Mouse (Mus musculus): ENCODE data around the gene Ccdc58.
"Not testable (repeated sequence)": the region's sequence is repeated elsewhere in the genome, so short reads cannot be mapped to it uniquely, and the experiment has no call there.

The Ccdc58 gene

DNA sequence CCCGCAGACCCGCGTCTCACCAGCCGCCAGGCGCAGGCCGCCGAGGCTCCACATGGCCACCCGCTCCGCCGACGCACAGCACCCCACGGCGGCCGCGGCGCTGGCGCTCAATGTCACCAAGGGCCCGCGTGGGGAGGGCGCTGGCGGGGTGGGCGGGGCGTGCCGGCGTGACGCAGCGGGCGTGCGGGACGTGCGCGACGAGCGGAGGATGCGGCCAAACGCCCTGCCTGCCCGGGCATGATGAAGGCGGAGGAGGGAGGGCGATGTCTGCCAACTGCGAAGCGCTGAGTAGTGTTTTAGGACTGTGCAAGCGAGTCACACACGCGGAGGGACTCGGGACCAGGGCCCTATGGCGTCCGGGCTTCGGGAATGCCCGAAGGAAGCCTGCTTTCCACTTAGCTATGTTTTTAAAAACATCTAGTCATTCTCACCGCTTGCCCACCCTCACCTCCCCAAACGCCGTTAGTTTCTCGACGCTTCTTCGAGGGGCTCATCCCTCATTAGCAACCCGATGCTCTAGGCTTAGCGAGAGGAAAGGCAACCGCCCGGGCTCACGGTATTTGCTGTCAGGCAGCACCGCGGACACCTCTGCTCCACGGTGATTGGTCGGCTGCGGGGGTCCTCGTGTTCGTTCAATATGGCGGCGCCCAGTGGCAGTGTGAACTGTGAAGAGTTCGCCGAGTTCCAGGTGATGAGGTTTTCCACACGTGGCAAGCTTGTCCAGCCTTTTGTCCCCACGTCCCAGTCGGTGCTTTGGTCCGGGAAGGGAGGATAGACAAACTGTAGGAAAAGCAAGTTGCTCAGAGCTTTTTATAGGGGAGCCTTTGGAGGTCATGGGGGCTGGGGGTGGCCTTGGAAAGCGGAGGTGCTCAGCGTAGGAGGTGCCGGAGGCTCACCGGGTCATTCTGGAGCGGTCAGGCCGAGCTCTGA is at the start of gene Ccdc58, which contains the start of gene Fam162a:
Gene Ccdc58 (plus strand): TSS at position 236 of the 930 bp plus-strand sequence.
Gene Fam162a (minus strand): TSS at position 145 of the 930 bp plus-strand sequence.
- in situ Hi-C loops (cut with MboI, MseI), result loop anchor here in 1 of 2 experiments (10.0 kb wide), 1 partner anchor 553 kb away; no protein-coding TSS in a partner anchor

DNA sequence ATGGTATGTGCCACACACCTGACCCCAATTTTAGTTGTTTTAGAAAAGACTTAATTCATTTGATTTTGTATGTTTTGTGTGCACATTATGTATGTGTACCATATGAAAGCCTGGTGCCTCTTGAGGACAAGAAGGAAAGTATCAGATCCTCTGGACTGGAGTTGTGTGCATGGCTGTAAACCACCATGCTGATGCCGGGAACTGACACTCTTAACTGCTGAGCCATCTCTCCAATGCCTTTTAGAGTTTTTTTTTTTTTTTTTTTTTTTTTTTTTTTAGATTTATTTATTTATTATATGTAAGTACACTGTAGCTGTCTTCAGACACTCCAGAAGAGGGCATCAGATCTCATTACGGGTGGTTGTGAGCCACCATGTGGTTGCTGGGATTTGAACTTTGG is 43.4 kb upstream of the Ccdc58 start:
- in situ Hi-C loops (cut with MboI, MseI), result loop anchor here in 1 of 2 experiments (5.0 kb wide), 1 partner anchor 36 kb away; no protein-coding TSS in a partner anchor

DNA sequence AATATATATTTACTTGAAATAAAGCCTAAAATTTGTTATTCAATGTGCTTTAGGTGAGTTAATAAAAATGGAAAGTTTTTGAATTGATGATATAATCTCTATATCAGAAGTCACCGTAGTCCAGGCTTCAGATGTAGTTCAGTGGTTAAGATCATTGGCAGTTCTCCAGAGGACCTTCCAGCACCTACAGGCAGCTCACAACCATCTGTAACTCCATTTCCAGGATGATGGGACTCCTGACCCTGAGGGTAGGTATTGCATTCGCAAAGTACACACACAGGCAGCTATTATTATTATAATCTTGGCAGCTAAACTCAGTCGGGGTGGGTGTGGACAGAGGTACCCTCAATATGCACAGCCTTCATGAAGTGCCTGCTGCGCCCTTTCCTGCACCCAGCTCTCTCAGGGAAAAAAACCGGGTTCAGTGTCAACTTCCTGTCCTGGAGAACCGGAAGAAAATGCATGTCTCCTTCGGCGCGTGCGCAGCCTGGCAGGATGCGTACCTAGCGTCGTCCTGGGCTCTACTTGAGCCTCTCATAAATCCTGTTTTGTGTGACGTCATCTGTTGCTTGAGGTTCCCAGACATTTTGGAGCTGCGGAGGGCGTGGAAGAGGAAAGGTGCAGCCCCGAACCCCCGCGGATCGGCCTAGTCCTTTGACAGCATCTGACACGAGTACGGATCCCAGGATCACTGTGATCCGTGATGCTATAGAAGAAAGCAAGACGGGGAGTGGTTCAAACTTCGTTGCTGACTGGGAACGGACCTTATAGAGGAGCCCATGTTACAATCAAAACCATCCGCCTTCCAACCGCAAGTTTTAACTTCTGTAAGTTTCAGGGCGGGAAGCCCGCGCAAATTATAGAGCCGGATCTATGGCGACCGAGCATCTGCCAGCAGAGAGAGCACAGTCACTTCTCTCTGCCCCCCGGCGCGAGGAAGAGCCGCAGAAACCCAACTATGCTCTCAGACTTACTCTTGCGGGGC is 30.6 kb upstream of the Ccdc58 start, which contains the start of gene Wdr5b:
Gene Wdr5b (plus strand): TSS at position 551 of the 985 bp plus-strand sequence.
- in situ Hi-C loops (cut with MboI, MseI), result loop anchor here in 1 of 2 experiments (10.0 kb wide), 1 partner anchor 794 kb away; no protein-coding TSS in a partner anchor

DNA sequence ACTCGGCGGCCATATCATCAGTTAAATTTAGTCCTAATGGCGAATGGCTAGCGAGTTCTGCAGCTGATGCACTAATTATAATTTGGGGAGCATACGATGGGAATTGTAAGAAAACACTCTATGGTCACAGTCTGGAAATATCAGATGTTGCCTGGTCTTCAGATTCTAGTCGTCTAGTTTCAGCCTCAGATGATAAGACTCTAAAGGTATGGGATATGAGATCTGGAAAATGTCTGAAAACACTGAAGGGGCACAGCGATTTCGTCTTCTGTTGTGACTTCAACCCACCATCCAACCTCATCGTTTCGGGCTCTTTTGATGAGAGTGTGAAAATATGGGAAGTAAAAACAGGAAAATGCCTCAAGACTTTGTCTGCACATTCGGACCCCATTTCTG is 29.9 kb upstream of the Ccdc58 start:
- in situ Hi-C loops (cut with MboI, MseI), result loop anchor here in 1 of 2 experiments (10.0 kb wide), 1 partner anchor 793 kb away; no protein-coding TSS in a partner anchor

DNA sequence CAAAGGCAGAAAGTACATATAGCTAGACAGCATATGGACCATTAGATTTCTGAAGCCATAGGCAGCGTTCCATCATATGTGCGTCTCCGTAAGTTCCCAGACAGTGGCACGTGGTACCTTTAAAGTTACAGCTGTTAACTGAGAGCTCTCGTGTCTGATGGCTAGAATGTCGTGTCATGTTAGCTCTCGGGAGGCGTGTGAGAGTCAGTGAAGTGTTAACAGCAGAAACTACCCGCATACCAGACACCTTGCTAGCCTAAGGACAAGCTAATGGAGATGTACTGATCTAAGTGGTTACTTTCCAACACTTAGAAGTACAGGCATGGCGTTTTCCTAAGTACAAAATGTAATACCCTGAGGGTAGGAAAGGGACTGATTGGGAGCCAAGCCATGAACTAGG is 28.4 kb upstream of the Ccdc58 start:
- in situ Hi-C loops (cut with MboI, MseI), result loop anchor here in 1 of 2 experiments (10.0 kb wide), 1 partner anchor 792 kb away; no protein-coding TSS in a partner anchor

DNA sequence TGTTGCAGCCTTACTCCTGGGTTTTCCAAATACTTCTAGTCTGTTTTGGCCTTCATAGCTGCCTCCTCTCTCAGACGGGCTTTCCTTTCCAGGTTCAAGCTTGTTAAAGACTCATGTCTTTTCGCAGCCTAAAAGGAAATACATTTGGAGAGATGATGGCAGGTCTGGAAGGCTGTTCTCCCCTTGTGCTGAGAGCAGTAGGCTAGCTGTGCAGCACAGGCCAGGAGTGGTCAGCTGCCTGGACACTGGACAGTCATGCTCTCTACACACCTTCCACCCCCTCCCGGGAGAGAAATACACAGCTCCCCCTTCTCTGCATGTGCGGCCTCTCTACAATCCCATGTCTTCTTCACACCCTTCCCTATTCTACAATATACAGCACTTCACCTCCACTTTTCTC is 27.5 kb upstream of the Ccdc58 start:
- in situ Hi-C loops (cut with MboI, MseI), result loop anchor here in 1 of 2 experiments (10.0 kb wide), 1 partner anchor 791 kb away; no protein-coding TSS in a partner anchor

DNA sequence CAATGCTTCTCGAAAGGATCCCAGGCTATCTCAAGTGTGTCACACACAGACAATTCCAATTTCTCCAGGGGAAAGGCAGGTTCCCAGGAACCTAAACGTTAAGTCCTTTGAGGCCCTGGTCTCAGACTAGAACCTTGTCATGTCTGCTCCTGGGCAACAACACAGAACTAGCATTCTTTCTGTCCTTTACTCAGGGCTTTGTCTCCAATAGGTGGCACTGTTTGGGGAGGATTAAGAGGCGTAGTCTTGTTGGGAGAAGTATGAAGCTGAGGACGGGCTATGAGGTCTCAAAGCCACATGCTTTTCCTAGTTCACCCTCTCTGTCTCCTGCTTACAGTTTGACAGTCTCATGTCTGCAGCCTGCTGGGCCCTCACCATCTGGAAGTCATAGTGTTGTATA is 23.9 kb upstream of the Ccdc58 start:
- in situ Hi-C loops (cut with MboI, MseI), result loop anchor here in 1 of 2 experiments (10.0 kb wide), 1 partner anchor 787 kb away; no protein-coding TSS in a partner anchor

DNA sequence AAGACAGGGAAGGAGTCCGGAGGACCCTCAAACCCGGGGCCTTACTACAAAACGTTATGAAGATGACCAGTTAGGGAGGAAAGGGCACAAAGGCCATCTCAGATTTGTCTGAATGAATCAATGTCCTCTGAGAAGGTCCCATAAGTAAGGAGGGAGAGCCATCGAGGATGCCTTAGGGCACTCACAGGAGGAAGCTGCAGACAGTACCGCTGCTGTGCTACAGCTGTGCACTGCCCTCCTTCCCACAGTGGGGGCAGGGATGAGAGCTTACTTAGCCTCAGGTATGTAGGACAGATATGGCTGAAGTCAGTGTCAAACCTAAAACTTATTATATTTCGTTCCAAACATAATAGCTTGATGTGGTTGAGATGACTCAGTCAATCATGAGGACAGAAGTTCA is 20.0 kb upstream of the Ccdc58 start:
- in situ Hi-C loops (cut with MboI, MseI), result no loop called here

DNA sequence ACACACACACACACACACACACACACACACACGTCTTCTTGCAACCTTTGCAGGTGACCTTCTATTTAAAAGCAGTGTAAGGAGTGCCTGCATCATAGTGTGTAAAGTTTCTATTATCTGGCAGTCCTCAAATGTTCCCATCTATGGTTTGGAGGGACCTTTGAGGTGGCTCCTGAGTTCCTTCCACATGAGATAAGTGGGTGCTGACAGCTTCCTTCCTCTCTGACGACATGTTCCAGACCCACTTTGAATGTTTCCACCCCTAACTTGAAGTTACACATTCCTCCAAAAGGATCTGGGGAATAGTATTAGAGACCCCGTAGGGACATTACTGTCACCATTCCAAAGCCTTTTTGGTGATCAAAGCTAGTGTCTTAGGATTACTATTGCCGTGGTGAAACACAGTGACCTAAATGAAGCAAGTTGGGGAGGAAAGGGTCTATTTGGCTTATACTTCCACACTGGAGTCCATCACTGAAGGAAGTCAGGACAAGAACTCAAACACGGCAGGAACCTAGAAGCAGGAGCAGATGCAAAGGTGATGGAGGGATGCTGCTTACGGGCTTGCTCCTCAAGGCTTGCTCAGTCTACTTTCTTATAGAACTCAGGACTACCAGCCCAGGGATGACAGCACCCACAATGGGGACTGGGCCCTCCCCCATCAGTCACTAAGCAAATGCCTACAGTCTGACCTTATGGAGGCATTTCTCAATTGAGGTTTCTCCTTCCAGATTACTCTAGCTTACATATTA is 17.8 kb upstream of the Ccdc58 start:
- in situ Hi-C loops (cut with MboI, MseI), result no loop called here

DNA sequence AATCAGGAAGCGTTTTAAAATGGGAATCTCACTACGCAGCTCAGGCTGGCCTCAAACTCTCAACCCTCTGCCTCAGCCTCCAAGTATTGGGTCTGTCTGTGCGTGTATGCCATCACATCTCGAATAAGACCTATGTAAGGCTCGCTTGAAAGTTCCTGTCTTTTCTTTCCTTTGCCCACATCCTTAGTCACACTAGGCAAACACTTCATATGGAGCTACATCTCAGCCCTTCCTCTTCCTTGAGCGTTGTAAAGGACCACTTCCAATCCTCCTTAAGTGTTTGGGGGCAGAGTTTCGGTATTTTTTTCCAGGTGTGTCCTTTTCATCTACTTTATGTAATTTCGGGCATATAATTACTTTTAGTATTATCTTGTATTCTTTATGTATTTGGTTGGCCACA is 16.6 kb upstream of the Ccdc58 start:
- in situ Hi-C loops (cut with MboI, MseI), result no loop called here

DNA sequence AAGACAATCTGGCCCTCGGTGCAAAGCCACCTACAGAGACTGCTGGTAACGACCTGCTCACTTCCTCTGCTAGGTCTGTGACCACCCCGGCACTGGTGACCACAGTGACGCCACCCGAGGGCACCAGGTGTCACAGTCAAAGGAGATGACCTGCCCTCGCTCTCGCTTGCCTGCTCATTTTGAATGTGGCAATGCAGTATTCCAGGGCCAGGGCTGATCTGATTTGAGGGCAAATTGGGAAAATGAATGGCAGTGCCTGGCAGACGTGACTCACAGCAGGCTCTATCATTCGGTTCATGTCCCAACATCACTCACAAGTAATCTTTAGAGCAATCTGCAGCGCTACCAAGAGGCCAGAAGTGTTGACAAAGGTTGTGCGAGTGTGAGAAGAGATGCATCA is 15.1 kb upstream of the Ccdc58 start:
- in situ Hi-C loops (cut with MboI, MseI), result no loop called here

DNA sequence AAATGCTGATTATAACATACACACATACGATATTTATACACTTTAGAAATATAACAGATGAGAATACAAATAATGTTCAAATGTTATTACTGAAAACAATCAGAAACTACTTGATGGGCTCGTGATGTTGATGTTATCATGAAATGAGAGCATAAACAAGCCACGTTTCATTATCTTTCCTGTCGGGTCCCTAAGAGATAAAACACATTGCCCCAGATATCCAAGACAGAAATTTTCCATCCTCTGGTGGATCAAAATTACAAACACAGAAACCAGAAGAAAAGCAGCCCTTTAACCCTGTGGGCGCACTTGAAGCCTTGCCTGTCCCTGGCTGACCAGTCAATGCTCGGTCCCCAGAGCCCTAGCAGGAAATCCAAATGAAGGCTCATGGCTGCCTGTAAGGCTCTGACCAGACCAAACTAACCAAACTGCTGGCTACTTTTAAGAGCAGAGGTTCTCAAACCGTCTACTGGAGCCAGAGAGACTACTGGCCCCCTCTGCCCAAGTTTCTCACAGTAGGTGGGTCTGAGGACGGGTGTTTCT is 13.5 kb upstream of the Ccdc58 start:
- in situ Hi-C loops (cut with MboI, MseI), result no loop called here

DNA sequence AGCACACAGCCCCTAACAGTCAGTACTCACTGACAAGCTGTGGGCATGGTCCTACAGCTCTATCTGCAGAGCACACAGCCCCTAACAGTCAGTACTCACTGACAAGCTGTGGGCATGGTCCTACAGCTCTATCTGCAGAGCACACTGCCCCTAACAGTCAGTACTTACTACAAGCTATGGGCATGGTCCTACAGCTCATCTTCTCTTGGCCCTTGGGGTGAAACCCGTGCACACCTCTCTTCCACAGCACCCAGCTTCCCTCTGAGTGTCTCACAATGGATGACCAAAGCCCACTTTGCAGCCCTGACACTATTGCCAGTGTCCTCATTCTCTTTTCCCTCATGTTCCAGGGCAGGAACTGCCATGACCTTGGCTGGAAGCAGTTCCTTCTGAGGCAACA is 9.0 kb upstream of the Ccdc58 start:
- in situ Hi-C loops (cut with MboI, MseI), result not testable (repeated sequence)

DNA sequence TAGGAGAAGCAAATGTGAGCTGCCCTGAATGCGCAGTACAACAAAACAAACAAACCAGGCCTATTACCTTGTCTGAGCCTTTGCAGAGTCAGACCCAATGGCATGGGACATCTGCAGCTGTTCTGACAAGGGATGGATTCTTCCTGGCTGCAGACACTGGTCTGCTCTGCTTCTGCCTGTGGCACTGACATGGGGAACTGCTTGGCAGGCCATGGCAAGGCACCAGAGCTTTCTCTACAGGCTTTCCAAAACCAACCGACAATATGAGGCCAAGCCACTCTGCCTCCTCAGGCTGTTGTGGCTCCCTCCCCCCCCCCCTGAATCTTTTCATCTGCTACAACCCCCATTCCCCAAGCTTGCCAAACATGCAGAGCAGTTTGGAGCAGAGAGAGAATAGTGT is 8.2 kb upstream of the Ccdc58 start:
- in situ Hi-C loops (cut with MboI, MseI), result no loop called here

DNA sequence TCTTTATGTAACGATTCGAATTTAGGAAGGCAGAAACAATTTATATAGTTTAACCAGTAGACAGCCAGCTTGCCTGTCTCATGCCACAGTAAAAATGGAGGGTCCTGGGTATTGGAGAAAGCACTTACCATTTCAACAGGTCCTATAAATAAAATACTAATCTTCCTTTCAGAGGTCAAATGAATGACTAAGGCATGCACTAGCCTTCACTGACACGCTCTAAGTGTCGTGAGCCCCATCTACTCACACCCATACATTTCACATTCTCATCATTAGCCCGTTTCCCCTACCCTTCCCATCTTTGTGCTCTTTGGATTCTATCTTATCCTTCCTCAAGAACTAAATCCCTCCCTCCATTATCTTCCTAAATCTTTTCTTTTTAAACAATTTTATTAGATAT is 6.6 kb upstream of the Ccdc58 start:
- in situ Hi-C loops (cut with MboI, MseI), result no loop called here

DNA sequence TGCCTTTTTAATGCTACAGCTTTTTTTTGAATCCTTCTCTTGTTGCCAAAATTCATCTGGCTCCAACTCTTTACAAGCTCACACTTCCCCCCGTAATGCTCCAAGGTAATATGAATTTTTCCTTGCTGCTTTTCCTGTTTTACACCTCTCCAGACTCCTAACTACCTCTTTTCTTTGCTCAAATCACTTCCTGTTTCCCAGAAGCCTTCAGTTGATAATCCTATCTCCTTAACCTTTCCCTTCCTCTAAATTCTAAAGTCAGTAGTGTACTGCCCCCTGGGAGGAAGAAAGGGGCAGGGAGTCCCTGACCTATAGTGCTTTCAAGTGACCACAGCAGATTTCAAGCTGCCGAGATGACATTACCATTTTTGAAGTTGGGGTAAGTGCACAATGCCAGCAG is 3.8 kb upstream of the Ccdc58 start:
- in situ Hi-C loops (cut with MboI, MseI), result no loop called here

DNA sequence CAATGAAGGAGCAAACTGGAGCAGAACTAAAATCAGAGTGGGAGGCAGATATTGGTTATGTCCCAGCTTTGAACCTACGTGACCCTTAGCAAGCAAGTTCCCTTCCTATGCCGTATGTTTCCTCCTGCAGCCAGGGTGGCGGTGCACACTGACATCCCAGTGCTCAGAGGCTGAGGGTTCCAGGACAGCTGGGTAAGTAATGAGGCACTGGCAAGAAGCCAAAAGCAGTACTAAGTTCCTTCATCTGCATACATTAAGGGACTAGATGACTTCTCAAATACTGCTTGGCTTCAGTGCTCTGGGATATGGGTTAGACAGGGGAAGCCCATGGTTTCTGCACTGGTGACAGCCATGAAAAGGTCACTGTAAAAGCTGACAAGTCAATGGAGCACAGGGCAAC is 3.1 kb upstream of the Ccdc58 start:
- in situ Hi-C loops (cut with MboI, MseI), result no loop called here

DNA sequence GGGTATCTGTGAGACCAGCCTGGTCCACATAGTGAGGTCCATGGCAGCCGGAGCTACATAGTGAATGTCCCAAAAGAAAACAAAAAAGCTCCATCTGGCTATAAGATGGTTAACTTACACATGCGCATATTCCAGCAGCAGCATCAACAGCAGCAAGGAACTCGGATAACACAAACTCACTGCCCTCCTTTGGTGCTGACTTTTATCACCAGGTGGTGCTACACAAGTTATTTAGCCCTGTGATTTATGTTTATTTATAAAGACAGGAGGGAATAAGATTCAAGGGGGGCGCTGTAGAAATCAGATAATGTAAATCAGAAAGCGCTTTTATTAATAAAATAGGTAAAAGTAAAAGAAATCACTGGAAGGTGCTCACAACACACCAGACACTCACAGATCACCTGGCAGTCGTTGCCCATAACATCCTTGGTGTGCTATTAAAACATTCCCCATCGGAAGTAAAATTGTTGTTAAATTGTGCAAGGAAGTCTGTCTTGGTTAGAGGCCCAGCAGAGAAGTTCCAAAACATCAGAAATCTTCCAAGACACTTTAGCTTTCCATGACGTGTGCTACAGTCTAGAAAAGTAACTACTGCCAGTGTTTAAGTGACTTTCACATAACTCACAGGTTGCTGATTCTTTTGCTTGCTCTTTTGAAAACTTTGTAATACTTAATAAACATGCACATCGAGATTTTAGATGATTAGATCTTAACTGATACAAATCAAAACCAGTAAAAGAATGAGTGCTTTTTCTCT is 1.5 kb upstream of the Ccdc58 start:
- in situ Hi-C loops (cut with MboI, MseI), result loop anchor here in 1 of 2 experiments (10.0 kb wide), 1 partner anchor 555 kb away; no protein-coding TSS in a partner anchor

DNA sequence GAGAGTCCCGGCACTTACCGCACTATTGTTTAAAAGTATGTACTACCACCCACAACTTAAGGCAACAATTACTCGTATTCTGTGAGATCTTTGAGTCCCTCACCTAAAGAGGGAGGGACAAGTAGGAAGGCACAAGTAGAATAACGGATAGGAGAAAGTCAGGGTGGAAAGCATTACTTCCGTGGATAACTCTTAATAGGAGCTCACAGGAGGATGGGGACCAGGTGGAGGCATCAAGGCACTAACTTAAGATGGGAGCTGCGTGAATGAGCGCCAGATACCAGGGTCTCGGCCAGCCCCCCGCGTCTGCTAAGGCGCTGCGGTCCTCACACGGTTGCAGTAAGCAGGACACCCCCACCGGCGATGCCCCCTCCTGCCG is 425 bp upstream of the Ccdc58 start:
- in situ Hi-C loops (cut with MboI, MseI), result loop anchor here in 1 of 2 experiments (10.0 kb wide), 1 partner anchor 554 kb away; no protein-coding TSS in a partner anchor
